Mouse (Mus musculus): ENCODE results near the gene Sun1. TPM values are rescaled to one million over a fixed set of nuclear protein-coding genes. Genes with fewer than 3 reads are reported as not detected.

Sun1 gene
- polyA plus RNA-seq, 1 experiment, result 20.1 TPM

GRCm38 (mm10) chr5:139220006-139220515 lies 19.6 kb downstream of the Sun1 start:
- H3K4me3 ChIP-seq (ENCODE audit: insufficient read depth, low read depth, low read length), result no peak overlapping the region
- peak overlapping the region; percentile 93 for H3K27ac ChIP-seq (replicated peaks; ENCODE audit: low read depth, low read length)
- peaks cover 9% of the 10 kb centered on the region; the same call in 1 of the 2 replicates for H3K4me1 ChIP-seq (ENCODE audit: control insufficient read depth, insufficient read depth, insufficient read length, low read length)

GRCm38 (mm10) chr5:139220610-139221009 lies 20.2 kb downstream of the Sun1 start:
- H3K4me3 ChIP-seq (ENCODE audit: insufficient read depth, low read depth, low read length), result no peak overlapping the region
- peak overlapping the region; percentile 93 for H3K27ac ChIP-seq (replicated peaks; ENCODE audit: low read depth, low read length)
- H3K4me1 ChIP-seq (ENCODE audit: control insufficient read depth, insufficient read depth, insufficient read length, low read length), result peaks cover 9% of the 10 kb centered on the region; the same call in 1 of the 2 replicates

GRCm38 (mm10) chr5:139223331-139223730 lies 22.9 kb downstream of the Sun1 start:
- no peak overlapping the region for H3K4me3 ChIP-seq (ENCODE audit: insufficient read depth, low read depth, low read length)
- no peak overlapping the region for H3K27ac ChIP-seq (replicated peaks; ENCODE audit: low read depth, low read length)
- peaks cover 9% of the 10 kb centered on the region; the same call in 1 of the 2 replicates for H3K4me1 ChIP-seq (ENCODE audit: control insufficient read depth, insufficient read depth, insufficient read length, low read length)

- H3K4me3 ChIP-seq (ENCODE audit: insufficient read depth, low read depth, low read length), result no peak overlapping the region
- H3K27ac ChIP-seq (replicated peaks; ENCODE audit: low read depth, low read length), result no peak overlapping the region
- no peaks in the 10 kb centered on the region for H3K4me1 ChIP-seq (ENCODE audit: control insufficient read depth, insufficient read depth, insufficient read length, low read length)
These were observed 26.8 kb downstream of the Sun1 start for GRCm38 (mm10) chr5:139227236-139227635.

GRCm38 (mm10) chr5:139227645-139228044 lies 27.2 kb downstream of the Sun1 start:
- H3K4me1 ChIP-seq (ENCODE audit: control insufficient read depth, insufficient read depth, insufficient read length, low read length), result no peaks in the 10 kb centered on the region
- no peak overlapping the region for H3K27ac ChIP-seq (replicated peaks; ENCODE audit: low read depth, low read length)
- H3K4me3 ChIP-seq (ENCODE audit: insufficient read depth, low read depth, low read length), result no peak overlapping the region

- no peak overlapping the region for H3K27ac ChIP-seq (replicated peaks; ENCODE audit: low read depth, low read length)
These were observed 27.9 kb downstream of the Sun1 start for GRCm38 (mm10) chr5:139228318-139228717.

GRCm38 (mm10) chr5:139229716-139230115 lies 29.3 kb downstream of the Sun1 start:
- Histone ChIP-seq H3K27ac (replicated peaks; ENCODE audit: low read depth, low read length) (no peak overlapping the region), H3K4me1 (ENCODE audit: control insufficient read depth, insufficient read depth, insufficient read length, low read length) (no peaks in the 10 kb centered on the region), H3K4me3 (ENCODE audit: insufficient read depth, low read depth, low read length) (no peak overlapping the region)

More at GRCm38 (mm10) chr5:139228318-139228717, 27.9 kb downstream of the Sun1 start:
- Histone ChIP-seq H3K4me1 (ENCODE audit: control insufficient read depth, insufficient read depth, insufficient read length, low read length) (no peaks in the 10 kb centered on the region), H3K4me3 (ENCODE audit: insufficient read depth, low read depth, low read length) (no peak overlapping the region)

GRCm38 (mm10) chr5:139232083-139232482 lies 31.6 kb downstream of the Sun1 start:
- no peak overlapping the region for H3K27ac ChIP-seq (replicated peaks; ENCODE audit: low read depth, low read length)
- H3K4me3 ChIP-seq (ENCODE audit: insufficient read depth, low read depth, low read length), result no peak overlapping the region

GRCm38 (mm10) chr5:139234423-139234822 lies 34.0 kb downstream of the Sun1 start:
- H3K27ac ChIP-seq (replicated peaks; ENCODE audit: low read depth, low read length), result no peak overlapping the region
- no peak overlapping the region for H3K4me3 ChIP-seq (ENCODE audit: insufficient read depth, low read depth, low read length)
- H3K4me1 ChIP-seq (ENCODE audit: control insufficient read depth, insufficient read depth, insufficient read length, low read length), result no peaks in the 10 kb centered on the region

More at GRCm38 (mm10) chr5:139232083-139232482, 31.6 kb downstream of the Sun1 start:
- H3K4me1 ChIP-seq (ENCODE audit: control insufficient read depth, insufficient read depth, insufficient read length, low read length), result no peaks in the 10 kb centered on the region

- Histone ChIP-seq H3K4me3 (ENCODE audit: insufficient read depth, low read depth, low read length) (no peak overlapping the region), H3K4me1 (ENCODE audit: control insufficient read depth, insufficient read depth, insufficient read length, low read length) (no peaks in the 10 kb centered on the region), H3K27ac (replicated peaks; ENCODE audit: low read depth, low read length) (no peak overlapping the region)
These were observed 37.0 kb downstream of the Sun1 start for GRCm38 (mm10) chr5:139237436-139237835.

GRCm38 (mm10) chr5:139241022-139241761 lies 40.8 kb downstream of the Sun1 start:
- Histone ChIP-seq H3K4me1 (ENCODE audit: control insufficient read depth, insufficient read depth, insufficient read length, low read length) (no peaks in the 10 kb centered on the region), H3K4me3 (ENCODE audit: insufficient read depth, low read depth, low read length) (no peak overlapping the region), H3K27ac (replicated peaks; ENCODE audit: low read depth, low read length) (no peak overlapping the region)

GRCm38 (mm10) chr5:139243384-139243783 lies 42.9 kb downstream of the Sun1 start:
- Histone ChIP-seq H3K4me1 (ENCODE audit: control insufficient read depth, insufficient read depth, insufficient read length, low read length) (no peaks in the 10 kb centered on the region), H3K4me3 (ENCODE audit: insufficient read depth, low read depth, low read length) (no peak overlapping the region), H3K27ac (replicated peaks; ENCODE audit: low read depth, low read length) (no peak overlapping the region)

GRCm38 (mm10) chr5:139247767-139248166 lies 47.3 kb downstream of the Sun1 start:
- Histone ChIP-seq H3K4me1 (ENCODE audit: control insufficient read depth, insufficient read depth, insufficient read length, low read length) (no peaks in the 10 kb centered on the region), H3K27ac (replicated peaks; ENCODE audit: low read depth, low read length) (no peak overlapping the region), H3K4me3 (ENCODE audit: insufficient read depth, low read depth, low read length) (no peak overlapping the region)

- H3K27ac ChIP-seq (replicated peaks; ENCODE audit: low read depth, low read length), result no peak overlapping the region
- no peak overlapping the region for H3K4me3 ChIP-seq (ENCODE audit: insufficient read depth, low read depth, low read length)
- peaks cover 5% of the 10 kb centered on the region for H3K4me1 ChIP-seq (ENCODE audit: control insufficient read depth, insufficient read depth, insufficient read length, low read length)
These were observed 48.4 kb downstream of the Sun1 start for GRCm38 (mm10) chr5:139248846-139249245.

GRCm38 (mm10) chr5:139251279-139251678 lies 50.8 kb downstream of the Sun1 start:
- Histone ChIP-seq H3K4me1 (ENCODE audit: control insufficient read depth, insufficient read depth, insufficient read length, low read length) (peaks cover 25% of the 10 kb centered on the region), H3K4me3 (ENCODE audit: insufficient read depth, low read depth, low read length) (no peak overlapping the region), H3K27ac (replicated peaks; ENCODE audit: low read depth, low read length) (0 out of 2 replicates have a peak overlapping the region, but pooled peaks have one; percentile 51)

- Histone ChIP-seq H3K4me1 (ENCODE audit: control insufficient read depth, insufficient read depth, insufficient read length, low read length) (peaks cover 27% of the 10 kb centered on the region), H3K27ac (replicated peaks; ENCODE audit: low read depth, low read length) (peak overlapping the region; percentile 51), H3K4me3 (ENCODE audit: insufficient read depth, low read depth, low read length) (peak overlapping the region; percentile 84)
These were observed 51.3 kb downstream of the Sun1 start for GRCm38 (mm10) chr5:139251736-139252080.

Data from brown adipose tissue, adult 24 weeks (tissue).